Mouse (Mus musculus) ovary, adult 10 weeks (tissue): ENCODE data around the gene Crxos. TPM values are rescaled to one million over a fixed set of nuclear protein-coding genes. Genes with fewer than 3 reads are reported as not detected.

Experiments used
- polyA plus RNA-seq: library from polyadenylated mRNA; stranded (reverse); fragments of 350-450 nt; fragmentation: Illumina TruSeq; extraction: RNeasy Lipid Tissue Mini Kit (QIAGEN cat#74804); gene quantifications from one replicate; pipeline ENCODE4 v1.2.3, GENCODE M21; 2014

The Crxos gene
- not detected for polyA plus RNA-seq

GRCm38 (mm10) chr7:15882317-15882716 is at the start of gene Crxos:
Gene Crxos (plus strand): TSS chr7:15882617.

GRCm38 (mm10) chr7:15839578-15839977 is 42.8 kb upstream of the Crxos start, which contains the start of gene Obox6:
Gene Obox6 (minus strand): TSS chr7:15839678.

GRCm38 (mm10) chr7:15879756-15880155 is 2.7 kb upstream of the Crxos start, which contains the start of gene Crx:
Gene Crx (minus strand): TSS chr7:15879968.

GRCm38 (mm10) chr7:15922220-15922773 is 39.9 kb downstream of the Crxos start, which contains the start of gene Selenow:
Gene Selenow (minus strand): TSS chr7:15922402.

GRCm38 (mm10) chr7:15945721-15946536 is 63.5 kb downstream of the Crxos start, which contains the start of gene Nop53:
Gene Nop53 (minus strand): TSS chr7:15946074.

Other genes starting within 250 kb of the Crxos start
- gene Obox3, start 242.7 kb upstream of the Crxos start, polyA plus RNA-seq, result not detected
- gene Obox5, start 132.5 kb upstream of the Crxos start, polyA plus RNA-seq, result 76.3 TPM
- gene Obox6, start 42.9 kb upstream of the Crxos start, polyA plus RNA-seq, result not detected
- gene Crx, start 2.6 kb upstream of the Crxos start, polyA plus RNA-seq, result not detected
- 2.5 TPM for gene Selenow, start 39.8 kb downstream of the Crxos start, polyA plus RNA-seq
- gene Nop53, start 63.5 kb downstream of the Crxos start, polyA plus RNA-seq, result 17.6 TPM
- 38.5 TPM for gene Ehd2, start 85.0 kb downstream of the Crxos start, polyA plus RNA-seq
- 0.77 TPM for gene Bicra, start 165.3 kb downstream of the Crxos start, polyA plus RNA-seq
- gene Zfp541, start 179.2 kb downstream of the Crxos start, polyA plus RNA-seq, result 0.11 TPM
- gene Napa, start 215.8 kb downstream of the Crxos start, polyA plus RNA-seq, result 20.8 TPM
- 3.8 TPM for gene Kptn, start 237.3 kb downstream of the Crxos start, polyA plus RNA-seq
- gene Slc8a2, start 247.2 kb downstream of the Crxos start, polyA plus RNA-seq, result 0.20 TPM